Mouse (Mus musculus) layer of hippocampus, adult 9-10 months (tissue): ENCODE results near the gene Pde6h.
"Not testable (repeated sequence)": the region's sequence is repeated elsewhere in the genome, so short reads cannot be mapped to it uniquely, and the experiment has no call there.

Experiments
- DNase-seq: peaks from one replicate; pipeline ENCODE4 v3.0.0; 2022; ENCODE audit warnings: low spot score

The Pde6h gene

GRCm38 (mm10) chr6:136923532-136923931 lies at the start of gene Pde6h:
Pde6h (plus strand) TSS chr6:136923832.
- DNase-seq: no peak

GRCm38 (mm10) chr6:136874599-136874998 lies 49.0 kb upstream of the Pde6h start:
- no peak for DNase-seq

- no peak for DNase-seq
Measured at GRCm38 (mm10) chr6:136875670-136876069, 48.0 kb upstream of the Pde6h start, which contains the start of gene Mgp. Mgp (minus strand) TSS chr6:136875823.

- DNase-seq: no peak
Measured at GRCm38 (mm10) chr6:136881678-136882077, 42.0 kb upstream of the Pde6h start.

GRCm38 (mm10) chr6:136883431-136883915 lies 40.2 kb upstream of the Pde6h start:
- DNase-seq: no peak

GRCm38 (mm10) chr6:136883961-136884360 lies 39.7 kb upstream of the Pde6h start:
- no peak for DNase-seq

GRCm38 (mm10) chr6:136884766-136885165 lies 38.9 kb upstream of the Pde6h start:
- not testable (repeated sequence) for DNase-seq

GRCm38 (mm10) chr6:136887854-136888253 lies 35.8 kb upstream of the Pde6h start:
- DNase-seq: no peak

GRCm38 (mm10) chr6:136889067-136889466 lies 34.6 kb upstream of the Pde6h start:
- DNase-seq: no peak

- DNase-seq: no peak
Measured at GRCm38 (mm10) chr6:136889554-136889953, 34.1 kb upstream of the Pde6h start.

GRCm38 (mm10) chr6:136892002-136892401 lies 31.6 kb upstream of the Pde6h start:
- no peak for DNase-seq

GRCm38 (mm10) chr6:136894532-136895339 lies 28.9 kb upstream of the Pde6h start:
- DNase-seq: no peak

GRCm38 (mm10) chr6:136897789-136898188 lies 25.8 kb upstream of the Pde6h start:
- no peak for DNase-seq

GRCm38 (mm10) chr6:136898222-136898621 lies 25.4 kb upstream of the Pde6h start:
- DNase-seq: no peak

- no peak for DNase-seq
Measured at GRCm38 (mm10) chr6:136898954-136899353, 24.7 kb upstream of the Pde6h start.

- DNase-seq: no peak
Measured at GRCm38 (mm10) chr6:136900369-136901009, 23.1 kb upstream of the Pde6h start.

GRCm38 (mm10) chr6:136901010-136901409 lies 22.6 kb upstream of the Pde6h start:
- DNase-seq: no peak

GRCm38 (mm10) chr6:136902527-136902926 lies 21.1 kb upstream of the Pde6h start:
- DNase-seq: no peak

GRCm38 (mm10) chr6:136903885-136904470 lies 19.7 kb upstream of the Pde6h start:
- no peak for DNase-seq

GRCm38 (mm10) chr6:136906283-136906936 lies 17.2 kb upstream of the Pde6h start:
- no peak for DNase-seq

GRCm38 (mm10) chr6:136906937-136907293 lies 16.7 kb upstream of the Pde6h start:
- DNase-seq: no peak

- no peak for DNase-seq
Measured at GRCm38 (mm10) chr6:136910247-136910890, 13.3 kb upstream of the Pde6h start.
